Mouse (Mus musculus) ES-E14 (cell line): ENCODE data around the gene Iqsec2. TPM values are rescaled to one million over a fixed set of nuclear protein-coding genes. Genes with fewer than 3 reads are reported as not detected.

Experiments used
- DNase-seq: peaks from one replicate; pipeline ENCODE4 v3.0.0-alpha.2; 2013; ENCODE audit warnings: low read depth, low spot score
- H3K27ac ChIP-seq: 2 replicates; pipeline ENCODE4 v1.5.1; 2012; ENCODE audit warnings: low read depth, mild to moderate bottlenecking, low read length, moderate library complexity, mixed read lengths; ENCODE audit not compliant: poor library complexity, insufficient read depth, severe bottlenecking
- H3K36me3 ChIP-seq: 2 replicates; pipeline ENCODE4 v1.6.1; 2012; ENCODE audit warnings: mild to moderate bottlenecking, low read length, moderate library complexity, mixed read lengths; ENCODE audit not compliant: control insufficient read depth, poor library complexity, insufficient read depth, severe bottlenecking
- H3K4me1 ChIP-seq, 2 experiments: fragments of 150-350 bp in 1 of 2; sonication (generic) in 1 of 2; 2 replicates each; pipeline ENCODE4 v1.6.1; 2012; ENCODE audit warnings: low read length in 2 of 2, mild to moderate bottlenecking in 1 of 2, mixed read lengths in 1 of 2; ENCODE audit not compliant: control insufficient read depth in 2 of 2, insufficient read depth in 2 of 2, poor library complexity in 1 of 2
- H3K4me3 ChIP-seq, 2 experiments: fragments of 150-350 bp in 1 of 2; sonication (generic) in 1 of 2; 2 replicates each; pipeline ENCODE4 v1.5.1; 2012; ENCODE audit warnings: low read length in 2 of 2, low read depth in 1 of 2, mild to moderate bottlenecking in 1 of 2, mixed read lengths in 1 of 2; ENCODE audit not compliant: insufficient read depth in 1 of 2, poor library complexity in 1 of 2, severe bottlenecking in 1 of 2
- H3K9ac ChIP-seq: 2 replicates; pipeline ENCODE4 v1.6.1; 2012; ENCODE audit warnings: low read depth, mild to moderate bottlenecking, low read length, mixed read lengths; ENCODE audit not compliant: poor library complexity, insufficient read depth, severe bottlenecking
- H3K9me3 ChIP-seq: fragments of 150-350 bp; sonication (generic); 2 replicates; pipeline ENCODE4 v1.6.1; 2012; ENCODE audit warnings: low read depth, mild to moderate bottlenecking, low read length; ENCODE audit not compliant: control insufficient read depth, insufficient read depth
- CHD2 ChIP-seq: IDR thresholded peaks from 2 replicates; pipeline ENCODE4 v1.6.1; 2014; ENCODE audit warnings: mild to moderate bottlenecking, low read depth, low read length, inconsistent platforms
- HCFC1 ChIP-seq: IDR thresholded peaks from 2 replicates; pipeline ENCODE4 v1.6.1; 2012; ENCODE audit warnings: low read length, inconsistent platforms, borderline replicate concordance; ENCODE audit not compliant: insufficient read depth
- MAFK ChIP-seq: IDR thresholded peaks from 2 replicates; pipeline ENCODE4 v1.6.1; 2014; ENCODE audit warnings: mild to moderate bottlenecking, low read depth, low read length, inconsistent platforms; ENCODE audit not compliant: insufficient read depth
- ZC3H11A ChIP-seq: IDR thresholded peaks from 2 replicates; pipeline ENCODE4 v1.6.1; 2012; ENCODE audit warnings: low read depth, mild to moderate bottlenecking, inconsistent platforms, low read length, borderline replicate concordance
- ZNF384 ChIP-seq: IDR thresholded peaks from 2 replicates; pipeline ENCODE4 v1.6.1; 2012; ENCODE audit warnings: low read depth, low read length, inconsistent platforms
- in situ Hi-C, 2 experiments: fragments of 600-800 bp; cut with MboI; formaldehyde crosslinking; loops; one replicate each; pipeline ENCODE4 v1.15.1; 2025; ENCODE audit warnings: low sequenced_read_pairs in 2 of 2, inconsistent platforms in 1 of 2; ENCODE audit not compliant: unreplicated experiment in 2 of 2
- total RNA-seq: library from RNA; depleted of rRNA; stranded (reverse); fragments of 300-350 nt; gene quantifications from 2 replicates; pipeline ENCODE4 v1.2.3, GENCODE M21; 2012

Iqsec2 gene
- total RNA-seq, 1 experiment, result 1.2 TPM

- H3K9ac ChIP-seq, result no peak overlapping the region
- in situ Hi-C loops, result no loop called here
- peak; percentile 50; the same call in 1 of the 2 replicates for TF ChIP-seq ZC3H11A
- no peak for TF ChIP-seq ZNF384
Measured at GRCm38 (mm10) chrX:152147451-152148116, 3.5 kb downstream of the Iqsec2 start.

GRCm38 (mm10) chrX:152148706-152149105 is 4.6 kb downstream of the Iqsec2 start:
- Histone ChIP-seq H3K36me3 (no peaks in the 10 kb centered on the region), H3K9me3 (no peaks in the 10 kb centered on the region), H3K4me3 (no peak overlapping the region), H3K9ac (no peak overlapping the region), H3K4me1 (no peaks in the 10 kb centered on the region), H3K27ac (no peak overlapping the region)
- no peak for DNase-seq
- TF ChIP-seq ZNF384 (no peak), HCFC1 (no peak), MAFK (no peak), CHD2 (no peak), ZC3H11A (no peak)
- in situ Hi-C loops, result no loop called here

More at GRCm38 (mm10) chrX:152147451-152148116, 3.5 kb downstream of the Iqsec2 start:
- H3K36me3 ChIP-seq, result no peaks in the 10 kb centered on the region
- peak; percentile 24 for DNase-seq
- H3K4me1 ChIP-seq, result no peaks in the 10 kb centered on the region
- H3K9me3 ChIP-seq, result no peaks in the 10 kb centered on the region
- H3K4me3 ChIP-seq, result no peak overlapping the region
- no peak overlapping the region for H3K27ac ChIP-seq

GRCm38 (mm10) chrX:152151709-152152108 is 7.6 kb downstream of the Iqsec2 start:
- Histone ChIP-seq H3K27ac (no peak overlapping the region), H3K4me3 (no peak overlapping the region), H3K4me1 (no peaks in the 10 kb centered on the region), H3K36me3 (no peaks in the 10 kb centered on the region), H3K9me3 (no peaks in the 10 kb centered on the region), H3K9ac (no peak overlapping the region)
- DNase-seq, result peak; percentile 28
- TF ChIP-seq ZNF384 (no peak), MAFK (no peak), CHD2 (no peak), HCFC1 (no peak), ZC3H11A (no peak)
- in situ Hi-C loops, result loop anchor here in 1 of 2 experiments (25.0 kb wide), 1 partner anchor 189 kb away; no protein-coding TSS in a partner anchor

GRCm38 (mm10) chrX:152158294-152158693 is 14.2 kb downstream of the Iqsec2 start:
- Histone ChIP-seq H3K36me3 (no peaks in the 10 kb centered on the region), H3K4me1 (no peaks in the 10 kb centered on the region), H3K27ac (no peak overlapping the region), H3K9me3 (no peaks in the 10 kb centered on the region), H3K9ac (no peak overlapping the region), H3K4me3 (no peak overlapping the region)
- in situ Hi-C loops, result loop anchor here in 1 of 2 experiments (25.0 kb wide), 1 partner anchor 196 kb away; no protein-coding TSS in a partner anchor
- no peak for DNase-seq
- TF ChIP-seq ZNF384, result no peak
- TF ChIP-seq MAFK, result no peak
- no peak for TF ChIP-seq HCFC1
- TF ChIP-seq CHD2, result no peak

- H3K27ac ChIP-seq, result no peak overlapping the region
- in situ Hi-C loops, result loop anchor here in 1 of 2 experiments (25.0 kb wide), 1 partner anchor 199 kb away; no protein-coding TSS in a partner anchor
- no peak overlapping the region for H3K4me3 ChIP-seq
- TF ChIP-seq HCFC1 (no peak), MAFK (no peak), CHD2 (no peak), ZNF384 (no peak), ZC3H11A (no peak)
- no peak overlapping the region for H3K9ac ChIP-seq
- no peaks in the 10 kb centered on the region for H3K36me3 ChIP-seq
- H3K4me1 ChIP-seq, result no peaks in the 10 kb centered on the region
- no peaks in the 10 kb centered on the region for H3K9me3 ChIP-seq
- no peak for DNase-seq
Measured at GRCm38 (mm10) chrX:152161404-152161803, 17.3 kb downstream of the Iqsec2 start.
